Mouse (Mus musculus) embryonic facial prominence, embryonic 14.5 days (tissue): ENCODE measurements around the gene Rnf144a. TPM values are rescaled to one million over a fixed set of nuclear protein-coding genes. Genes with fewer than 3 reads are reported as not detected.

Experiments
- ATAC-seq: fragments of 200-750 bp; cut with Nextera tagmentation; 2 replicates; pipeline ENCODE4 v1.8.0; 2017; ENCODE audit warnings: low read depth, moderate number of reproducible peaks, moderate TSS enrichment
- DNase-seq: peaks from one replicate; pipeline ENCODE4 v3.0.0-alpha.2; 2015; ENCODE audit warnings: low spot score
- H3K27ac ChIP-seq: fragments of 300-500 bp; sonication (generic); replicated peaks from 2 replicates; pipeline ENCODE4 v1.5.1; 2014; ENCODE audit warnings: low read depth, mild to moderate bottlenecking, low read length, moderate library complexity
- H3K27me3 ChIP-seq: fragments of 300-500 bp; sonication (generic); replicated peaks from 2 replicates; pipeline ENCODE4 v1.6.1; 2014; ENCODE audit warnings: low read length; ENCODE audit not compliant: control insufficient read depth, insufficient read depth
- H3K36me3 ChIP-seq: fragments of 300-500 bp; sonication (generic); 2 replicates; pipeline ENCODE4 v1.6.1; 2014; ENCODE audit warnings: low read length, mixed read lengths; ENCODE audit not compliant: control insufficient read depth, insufficient read depth
- H3K4me1 ChIP-seq: fragments of 300-500 bp; sonication (generic); 2 replicates; pipeline ENCODE4 v1.6.1; 2014; ENCODE audit warnings: antibody characterized with exemption, low read length; ENCODE audit not compliant: control insufficient read depth, insufficient read depth
- H3K4me2 ChIP-seq: fragments of 300-500 bp; sonication (generic); 2 replicates; pipeline ENCODE4 v1.6.1; 2014; ENCODE audit warnings: low read depth, mild to moderate bottlenecking, low read length, moderate library complexity, mixed read lengths
- H3K4me3 ChIP-seq: fragments of 300-500 bp; sonication (generic); 2 replicates; pipeline ENCODE4 v1.5.1; 2014; ENCODE audit warnings: low read depth, mild to moderate bottlenecking, low read length
- H3K9ac ChIP-seq: fragments of 300-500 bp; sonication (generic); 2 replicates; pipeline ENCODE4 v1.6.1; 2014; ENCODE audit warnings: low read depth, mild to moderate bottlenecking, low read length, moderate library complexity, mixed read lengths
- H3K9me3 ChIP-seq: fragments of 300-500 bp; sonication (generic); 2 replicates; pipeline ENCODE4 v1.6.1; 2016; ENCODE audit warnings: low read length; ENCODE audit not compliant: control insufficient read depth
- WGBS: fragments of 180-500 bp; shearing (Covaris S2); extraction: QIAGEN DNeasy Blood & Tissue Kit; methylation state at CpG from one replicate; pipeline ENCODE4 v1.1.7; 2014; 5-methylcytosine and 5-hydroxymethylcytosine counted together
- microRNA-seq: library from miRNA; unstranded; fragments of <30 nt; microRNA quantifications from one replicate; pipeline ENCODE4, GENCODE M21; 2016; ENCODE audit warnings: borderline number of aligned reads
- polyA plus RNA-seq: library from polyadenylated mRNA; unstranded; fragments of >200 nt; fragmentation: Nextera tagmentation; extraction: Ambion mirVana; gene quantifications from 2 replicates; pipeline ENCODE4 v1.2.1, GENCODE M21; 2014

Gene Rnf144a
- polyA plus RNA-seq, 1 experiment from 2014 or later = 24.8 TPM

- Histone ChIP-seq H3K27ac (no peak overlapping the region), H3K9ac (no peak overlapping the region), H3K36me3 (no peaks in the 10 kb centered on the region), H3K4me2 (no peak overlapping the region; the same call in 1 of the 2 replicates), H3K4me1 (0 out of 2 replicates have a peak, but pooled peaks cover 5% of the 10 kb centered on the region), H3K27me3 (no peaks in the 10 kb centered on the region), H3K9me3 (no peaks in the 10 kb centered on the region), H3K4me3 (no peak overlapping the region)
- WGBS = 25% methylated on average over 7 of the region's 7 CpGs
- DNase-seq (peak; percentile 89), ATAC-seq (peak; percentile 55; the same call in 1 of the 2 replicates)
These were observed 137.9 kb downstream of the Rnf144a start for GRCm38 (mm10) chr12:26277002-26277669.

DNA sequence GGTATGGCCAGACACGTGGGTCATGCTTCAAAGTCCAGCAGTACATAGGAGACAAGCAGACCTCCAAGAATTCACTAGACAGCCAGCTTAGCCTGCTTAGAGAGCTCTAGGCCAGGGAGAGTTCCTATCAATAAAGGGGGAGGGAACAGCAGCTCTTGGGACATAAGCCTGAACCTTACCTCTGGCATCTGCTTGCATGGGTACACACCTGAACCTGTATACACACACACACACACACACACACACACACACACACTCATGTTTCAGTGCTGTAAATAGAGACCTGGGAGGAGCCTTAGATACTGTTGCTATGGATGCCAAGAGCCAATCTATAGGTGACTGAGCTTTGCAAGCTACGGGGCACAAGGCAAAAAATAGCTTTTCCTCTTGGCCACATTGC is 138.5 kb downstream of the Rnf144a start:
- no peak for ATAC-seq
- Histone ChIP-seq H3K27ac (no peak overlapping the region), H3K9me3 (no peaks in the 10 kb centered on the region), H3K36me3 (no peaks in the 10 kb centered on the region), H3K4me3 (no peak overlapping the region), H3K9ac (no peak overlapping the region), H3K4me2 (no peak overlapping the region), H3K4me1 (0 out of 2 replicates have a peak, but pooled peaks cover 5% of the 10 kb centered on the region), H3K27me3 (no peaks in the 10 kb centered on the region)
- DNase-seq = no peak
- WGBS = 63% methylated on average over 2 of the region's 2 CpGs

Small RNA genes within 50 kb of the gene (microRNA-seq; reads per million reads assigned to microRNA genes)
- 1.2 reads per million for gene Mir6538

Other genes starting within 250 kb of the Rnf144a start
- 1.0 and 2.4 TPM in 2 replicates for gene Rsad2, start 41.2 kb upstream of the Rnf144a start, polyA plus RNA-seq
- 7.2 and 10.3 TPM in 2 replicates for gene Cmpk2, start 54.0 kb upstream of the Rnf144a start, polyA plus RNA-seq